Mouse (Mus musculus) erythroblast, embryonic 14.5 days (primary cell): Measurements from ENCODE around the gene Arpc1a.

Experiments
- GATA1 ChIP-seq: IDR thresholded peaks from 2 replicates; pipeline ENCODE4 v1.6.1; 2012; ENCODE audit warnings: low read length, inconsistent platforms, mixed read lengths
- TAL1 ChIP-seq: IDR thresholded peaks from 3 replicates; pipeline ENCODE4 v1.6.1; 2012; ENCODE audit warnings: low read length, inconsistent platforms, mixed read lengths

- no peak for TF ChIP-seq TAL1
- TF ChIP-seq GATA1, result no peak
These were observed 45.5 kb downstream of the Arpc1a start for GRCm38 (mm10) chr5:145129124-145129523.
